Mouse (Mus musculus) lung, postnatal 36 days (tissue): ENCODE data around the gene Ccnjl.

Source experiments
- DNase-seq: peaks from one replicate; pipeline ENCODE4 v3.0.0; 2022; ENCODE audit warnings: mixed read lengths

The Ccnjl gene

GRCm38 (mm10) chr11:43569595-43569994 is 41.0 kb downstream of the Ccnjl start:
- peak; percentile 94 for DNase-seq

- DNase-seq: no peak
Measured at GRCm38 (mm10) chr11:43575061-43575375, 46.4 kb downstream of the Ccnjl start.

- DNase-seq: peak; percentile 48
Measured at GRCm38 (mm10) chr11:43575376-43576151, 47.0 kb downstream of the Ccnjl start.

- no peak for DNase-seq
Measured at GRCm38 (mm10) chr11:43577713-43578478, 49.3 kb downstream of the Ccnjl start.

- no peak for DNase-seq
Measured at GRCm38 (mm10) chr11:43585211-43586005, 56.8 kb downstream of the Ccnjl start.

GRCm38 (mm10) chr11:43586324-43587090 is 57.9 kb downstream of the Ccnjl start, which contains the start of gene 4933415A04Rik:
4933415A04Rik (plus strand) TSS chr11:43587040.
- peak; percentile 92 for DNase-seq

- no peak for DNase-seq
Measured at GRCm38 (mm10) chr11:43589530-43590072, 61.0 kb downstream of the Ccnjl start.

- no peak for DNase-seq
Measured at GRCm38 (mm10) chr11:43601440-43601839, 72.9 kb downstream of the Ccnjl start, which contains the start of gene Fabp6. Fabp6 (minus strand) TSS chr11:43601540.

- no peak for DNase-seq
Measured at GRCm38 (mm10) chr11:43604207-43604606, 75.6 kb downstream of the Ccnjl start.

- no peak for DNase-seq
Measured at GRCm38 (mm10) chr11:43604891-43605290, 76.3 kb downstream of the Ccnjl start.

GRCm38 (mm10) chr11:43605859-43606258 is 77.3 kb downstream of the Ccnjl start:
- DNase-seq: no peak

- no peak for DNase-seq
Measured at GRCm38 (mm10) chr11:43608440-43608839, 79.9 kb downstream of the Ccnjl start.

GRCm38 (mm10) chr11:43610006-43610661 is 81.5 kb downstream of the Ccnjl start:
- DNase-seq: no peak

- DNase-seq: peak; percentile 28
Measured at GRCm38 (mm10) chr11:43610662-43611033, 82.1 kb downstream of the Ccnjl start.

- DNase-seq: peak; percentile 92
Measured at GRCm38 (mm10) chr11:43612834-43613488, 84.4 kb downstream of the Ccnjl start.

- DNase-seq: no peak
Measured at GRCm38 (mm10) chr11:43617924-43618323, 89.3 kb downstream of the Ccnjl start.

GRCm38 (mm10) chr11:43618403-43618802 is 89.8 kb downstream of the Ccnjl start:
- no peak for DNase-seq

GRCm38 (mm10) chr11:43621769-43622168 is 93.2 kb downstream of the Ccnjl start:
- DNase-seq: no peak

- DNase-seq: no peak
Measured at GRCm38 (mm10) chr11:43624341-43624740, 95.8 kb downstream of the Ccnjl start.

GRCm38 (mm10) chr11:43626300-43626926 is 97.8 kb downstream of the Ccnjl start:
- DNase-seq: peak; percentile 60
